Mouse (Mus musculus): ENCODE measurements around the gene Fancc. TPM values are rescaled to one million over a fixed set of nuclear protein-coding genes. Genes with fewer than 3 reads are reported as not detected.

Gene Fancc
- polyA plus RNA-seq, 1 experiment from 2014 or later, result 21.8 TPM

GRCm38 (mm10) chr13:63240835-63241234 is 256.2 kb downstream of the Fancc start:
- Histone ChIP-seq H3K4me2 (ENCODE audit: low read depth, low read length) (peak overlapping the region; percentile 76), H3K4me3 (ENCODE audit: low read depth, low read length) (peak overlapping the region; percentile 71), H3K9ac (replicated peaks; ENCODE audit: low read length) (peak overlapping the region; percentile 89), H3K4me1 (ENCODE audit: control insufficient read depth, insufficient read depth, low read length) (no peaks in the 10 kb centered on the region), H3K36me3 (replicated peaks; ENCODE audit: control insufficient read depth, insufficient read depth, low read depth, low read length) (no peaks in the 10 kb centered on the region; the same call in 1 of the 2 replicates), H3K27me3 (ENCODE audit: control insufficient read depth, insufficient read depth, low read length) (no peaks in the 10 kb centered on the region), H3K27ac (replicated peaks; ENCODE audit: low read depth, low read length) (no peak overlapping the region; the same call in 1 of the 2 replicates), H3K9me3 (replicated peaks; ENCODE audit: control insufficient read depth, low read length) (no peaks in the 10 kb centered on the region)
- DNase-seq (ENCODE audit: low spot score) (no peak), ATAC-seq (replicated peaks; ENCODE audit: insufficient number of reproducible peaks, low FRiP score, low TSS enrichment, low read depth) (no peak)
- 43% methylated on average over 5 of the region's 5 CpGs for WGBS

- peak; percentile 86 for ATAC-seq (replicated peaks; ENCODE audit: insufficient number of reproducible peaks, low FRiP score, low TSS enrichment, low read depth)
- Histone ChIP-seq H3K36me3 (replicated peaks; ENCODE audit: control insufficient read depth, insufficient read depth, low read depth, low read length) (no peaks in the 10 kb centered on the region; the same call in 1 of the 2 replicates), H3K4me3 (ENCODE audit: low read depth, low read length) (peak overlapping the region; percentile 71), H3K9me3 (replicated peaks; ENCODE audit: control insufficient read depth, low read length) (no peaks in the 10 kb centered on the region), H3K4me1 (ENCODE audit: control insufficient read depth, insufficient read depth, low read length) (no peaks in the 10 kb centered on the region), H3K27me3 (ENCODE audit: control insufficient read depth, insufficient read depth, low read length) (no peaks in the 10 kb centered on the region), H3K4me2 (ENCODE audit: low read depth, low read length) (peak overlapping the region; percentile 76), H3K27ac (replicated peaks; ENCODE audit: low read depth, low read length) (peak overlapping the region; percentile 85), H3K9ac (replicated peaks; ENCODE audit: low read length) (peak overlapping the region; percentile 89)
- under 1% methylated on average over 51 of the region's 51 CpGs for WGBS
- DNase-seq (ENCODE audit: low spot score), result peak; percentile 77
Observed at GRCm38 (mm10) chr13:63239877-63240671, 257.0 kb downstream of the Fancc start.

- Histone ChIP-seq H3K4me3 (ENCODE audit: low read depth, low read length) (peak overlapping the region; percentile 71), H3K27ac (replicated peaks; ENCODE audit: low read depth, low read length) (peak overlapping the region; percentile 85), H3K9ac (replicated peaks; ENCODE audit: low read length) (peak overlapping the region; percentile 89), H3K27me3 (ENCODE audit: control insufficient read depth, insufficient read depth, low read length) (no peaks in the 10 kb centered on the region), H3K36me3 (replicated peaks; ENCODE audit: control insufficient read depth, insufficient read depth, low read depth, low read length) (no peaks in the 10 kb centered on the region; the same call in 1 of the 2 replicates), H3K9me3 (replicated peaks; ENCODE audit: control insufficient read depth, low read length) (no peaks in the 10 kb centered on the region), H3K4me2 (ENCODE audit: low read depth, low read length) (peak overlapping the region; percentile 76), H3K4me1 (ENCODE audit: control insufficient read depth, insufficient read depth, low read length) (no peaks in the 10 kb centered on the region)
- WGBS, result 6% methylated on average over 11 of the region's 11 CpGs
- peak; percentile 42 for DNase-seq (ENCODE audit: low spot score)
- peak; percentile 62 for ATAC-seq (replicated peaks; ENCODE audit: insufficient number of reproducible peaks, low FRiP score, low TSS enrichment, low read depth)
Observed at GRCm38 (mm10) chr13:63239301-63239804, 257.7 kb downstream of the Fancc start.

GRCm38 (mm10) chr13:63238045-63238444 is 259.0 kb downstream of the Fancc start:
- Histone ChIP-seq H3K36me3 (replicated peaks; ENCODE audit: control insufficient read depth, insufficient read depth, low read depth, low read length) (no peaks in the 10 kb centered on the region), H3K27me3 (ENCODE audit: control insufficient read depth, insufficient read depth, low read length) (no peaks in the 10 kb centered on the region), H3K4me2 (ENCODE audit: low read depth, low read length) (no peak overlapping the region), H3K9ac (replicated peaks; ENCODE audit: low read length) (no peak overlapping the region), H3K27ac (replicated peaks; ENCODE audit: low read depth, low read length) (no peak overlapping the region), H3K4me1 (ENCODE audit: control insufficient read depth, insufficient read depth, low read length) (no peaks in the 10 kb centered on the region), H3K9me3 (replicated peaks; ENCODE audit: control insufficient read depth, low read length) (no peaks in the 10 kb centered on the region), H3K4me3 (ENCODE audit: low read depth, low read length) (no peak overlapping the region)
- DNase-seq (ENCODE audit: low spot score) (no peak), ATAC-seq (replicated peaks; ENCODE audit: insufficient number of reproducible peaks, low FRiP score, low TSS enrichment, low read depth) (no peak)
- 90% methylated on average over 7 of the region's 7 CpGs for WGBS

- DNase-seq (ENCODE audit: low spot score), result no peak
- no peak overlapping the region for H3K4me2 ChIP-seq (ENCODE audit: low read depth, low read length)
- no peak overlapping the region for H3K9ac ChIP-seq (replicated peaks; ENCODE audit: low read length)
- no peaks in the 10 kb centered on the region for H3K4me1 ChIP-seq (ENCODE audit: control insufficient read depth, insufficient read depth, low read length)
- no peaks in the 10 kb centered on the region for H3K36me3 ChIP-seq (replicated peaks; ENCODE audit: control insufficient read depth, insufficient read depth, low read depth, low read length)
- no peak for ATAC-seq (replicated peaks; ENCODE audit: insufficient number of reproducible peaks, low FRiP score, low TSS enrichment, low read depth)
- H3K4me3 ChIP-seq (ENCODE audit: low read depth, low read length), result no peak overlapping the region
- WGBS, result 35% methylated on average over 5 of the region's 5 CpGs
- H3K27ac ChIP-seq (replicated peaks; ENCODE audit: low read depth, low read length), result peak overlapping the region; percentile 36; the same call in 1 of the 2 replicates
- no peaks in the 10 kb centered on the region for H3K27me3 ChIP-seq (ENCODE audit: control insufficient read depth, insufficient read depth, low read length)
- H3K9me3 ChIP-seq (replicated peaks; ENCODE audit: control insufficient read depth, low read length), result no peaks in the 10 kb centered on the region
Observed at GRCm38 (mm10) chr13:63236159-63236893, 260.8 kb downstream of the Fancc start.

GRCm38 (mm10) chr13:63235551-63235950 is 261.5 kb downstream of the Fancc start:
- H3K36me3 ChIP-seq (replicated peaks; ENCODE audit: control insufficient read depth, insufficient read depth, low read depth, low read length), result no peaks in the 10 kb centered on the region
- no peak overlapping the region for H3K4me2 ChIP-seq (ENCODE audit: low read depth, low read length)
- DNase-seq (ENCODE audit: low spot score) (no peak), ATAC-seq (replicated peaks; ENCODE audit: insufficient number of reproducible peaks, low FRiP score, low TSS enrichment, low read depth) (no peak)
- H3K4me3 ChIP-seq (ENCODE audit: low read depth, low read length), result no peak overlapping the region
- WGBS, result 89% methylated on average over 3 of the region's 3 CpGs
- no peak overlapping the region for H3K27ac ChIP-seq (replicated peaks; ENCODE audit: low read depth, low read length)
- no peaks in the 10 kb centered on the region for H3K9me3 ChIP-seq (replicated peaks; ENCODE audit: control insufficient read depth, low read length)
- no peaks in the 10 kb centered on the region for H3K4me1 ChIP-seq (ENCODE audit: control insufficient read depth, insufficient read depth, low read length)
- H3K27me3 ChIP-seq (ENCODE audit: control insufficient read depth, insufficient read depth, low read length), result no peaks in the 10 kb centered on the region
- no peak overlapping the region for H3K9ac ChIP-seq (replicated peaks; ENCODE audit: low read length)

Measured in embryonic facial prominence, embryonic 11.5 days (tissue).